Mouse (Mus musculus): ENCODE measurements around the gene Phospho1. TPM values are rescaled to one million over a fixed set of nuclear protein-coding genes. Genes with fewer than 3 reads are reported as not detected.
A peak's percentile ranks its signal among the peaks of the same experiment; 100 is the strongest.

The Phospho1 gene
- total and polyA plus RNA-seq, 3 experiments: 7.4 to 236 (median 43.0) TPM

DNA sequence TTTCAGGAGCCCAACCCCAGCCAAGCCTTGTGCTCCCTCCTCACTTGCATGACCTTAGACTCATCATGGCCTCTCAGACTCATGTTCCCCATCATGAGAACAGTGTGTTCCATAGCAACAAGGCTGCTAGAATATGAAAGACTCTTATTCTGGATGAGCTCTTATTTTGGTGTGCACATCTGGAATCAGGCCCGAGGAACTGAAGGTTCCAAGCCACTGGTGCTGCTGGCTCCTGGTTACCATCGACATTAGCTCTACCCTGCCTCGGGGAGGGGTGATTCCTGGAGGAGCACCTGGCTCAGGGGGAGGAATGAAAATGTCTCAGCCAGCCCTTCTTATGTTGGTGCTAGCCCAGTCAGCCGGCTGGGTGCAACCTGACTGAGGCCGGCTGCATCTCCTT is 9.4 kb upstream of the Phospho1 start:
- Histone ChIP-seq H3K36me3 (replicated peaks) (no peaks in the 10 kb centered on the region), H3K27me3 (ENCODE audit: insufficient read depth, low read length) (no peaks in the 10 kb centered on the region; the same call in 1 of the 2 replicates)

GRCm38 (mm10) chr11:95815412-95815811 is 8.9 kb upstream of the Phospho1 start:
- TF ChIP-seq GATA1 (IDR thresholded peaks at IDR 0.05; ENCODE audit: borderline replicate concordance, low read length): no peak
- TF ChIP-seq TAL1 (conservative IDR thresholded peaks at IDR 0.05; ENCODE audit: low read depth, low read length): no peak
- TF ChIP-seq POLR2AphosphoS5 (IDR thresholded peaks at IDR 0.05; ENCODE audit: insufficient replicate concordance, low read depth, low read length): no peak
- no peak for TF ChIP-seq CTCF (IDR thresholded peaks at IDR 0.05; ENCODE audit: low read depth, low read length)
- TF ChIP-seq GATA2 (IDR thresholded peaks at IDR 0.05; ENCODE audit: borderline replicate concordance, low read depth, low read length): no peak
- DNase-seq (ENCODE audit: low spot score) (no peak), ATAC-seq (ENCODE audit: extremely low read depth, insufficient number of reproducible peaks, low FRiP score, poor library complexity, severe bottlenecking) (no peak)
- Histone ChIP-seq H3K9me3 (replicated peaks) (no peaks in the 10 kb centered on the region), H3K4me3 (ENCODE audit: low read depth, low read length) (no peak overlapping the region), H3K36me3 (replicated peaks) (no peaks in the 10 kb centered on the region), H3K27me3 (ENCODE audit: insufficient read depth, low read length) (no peaks in the 10 kb centered on the region; the same call in 1 of the 2 replicates), H3K4me1 (ENCODE audit: insufficient read depth, low read depth, low read length) (peaks cover 17% of the 10 kb centered on the region)

More for the DNA sequence above, 9.4 kb upstream of the Phospho1 start:
- TF ChIP-seq POLR2AphosphoS5 (IDR thresholded peaks at IDR 0.05; ENCODE audit: insufficient replicate concordance, low read depth, low read length) (no peak), CTCF (IDR thresholded peaks at IDR 0.05; ENCODE audit: low read depth, low read length) (no peak), TAL1 (conservative IDR thresholded peaks at IDR 0.05; ENCODE audit: low read depth, low read length) (no peak), GATA1 (IDR thresholded peaks at IDR 0.05; ENCODE audit: borderline replicate concordance, low read length) (no peak), GATA2 (IDR thresholded peaks at IDR 0.05; ENCODE audit: borderline replicate concordance, low read depth, low read length) (no peak)
- Histone ChIP-seq H3K4me3 (ENCODE audit: low read depth, low read length) (no peak overlapping the region), H3K9me3 (replicated peaks) (no peaks in the 10 kb centered on the region), H3K4me1 (ENCODE audit: insufficient read depth, low read depth, low read length) (peaks cover 22% of the 10 kb centered on the region)
- ATAC-seq (ENCODE audit: extremely low read depth, insufficient number of reproducible peaks, low FRiP score, poor library complexity, severe bottlenecking) (no peak), DNase-seq (ENCODE audit: low spot score) (no peak)

DNA sequence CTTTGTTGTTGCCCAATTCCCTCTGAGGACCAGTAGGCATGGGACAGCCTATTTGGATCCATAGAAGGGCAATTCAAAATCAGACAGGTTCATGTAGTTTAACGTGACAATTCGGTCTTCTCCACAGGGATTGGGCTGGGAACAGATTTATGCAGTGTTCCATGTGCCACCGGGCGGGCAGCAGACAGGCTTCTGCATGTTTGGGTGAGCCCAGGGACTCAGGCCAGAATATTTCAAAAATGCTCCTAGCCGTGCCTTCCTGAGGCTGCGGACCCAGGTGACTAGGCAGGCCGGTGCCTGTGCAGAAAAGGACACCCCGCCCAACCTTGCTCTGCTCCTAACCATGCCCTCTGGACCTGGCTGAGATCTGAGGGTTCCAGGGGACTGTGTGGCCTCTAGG is 5.2 kb upstream of the Phospho1 start:
- H3K36me3 ChIP-seq (replicated peaks): no peaks in the 10 kb centered on the region
- H3K9me3 ChIP-seq (replicated peaks): no peaks in the 10 kb centered on the region
- ATAC-seq (ENCODE audit: extremely low read depth, insufficient number of reproducible peaks, low FRiP score, poor library complexity, severe bottlenecking) (no peak), DNase-seq (ENCODE audit: low spot score) (no peak)
- peaks cover 21% of the 10 kb centered on the region for H3K4me1 ChIP-seq (ENCODE audit: insufficient read depth, low read depth, low read length)
- H3K4me3 ChIP-seq (ENCODE audit: low read depth, low read length): no peak overlapping the region
- TF ChIP-seq CTCF (IDR thresholded peaks at IDR 0.05; ENCODE audit: low read depth, low read length): no peak
- no peak for TF ChIP-seq TAL1 (conservative IDR thresholded peaks at IDR 0.05; ENCODE audit: low read depth, low read length)
- no peak for TF ChIP-seq POLR2AphosphoS5 (IDR thresholded peaks at IDR 0.05; ENCODE audit: insufficient replicate concordance, low read depth, low read length)
- no peak for TF ChIP-seq GATA2 (IDR thresholded peaks at IDR 0.05; ENCODE audit: borderline replicate concordance, low read depth, low read length)
- TF ChIP-seq GATA1 (IDR thresholded peaks at IDR 0.05; ENCODE audit: borderline replicate concordance, low read length): no peak
- H3K27me3 ChIP-seq (ENCODE audit: insufficient read depth, low read length): no peaks in the 10 kb centered on the region; the same call in 1 of the 2 replicates

GRCm38 (mm10) chr11:95821511-95821910 is 2.8 kb upstream of the Phospho1 start:
- TF ChIP-seq GATA1 (IDR thresholded peaks at IDR 0.05; ENCODE audit: borderline replicate concordance, low read length): no peak
- DNase-seq (ENCODE audit: low spot score) (no peak), ATAC-seq (ENCODE audit: extremely low read depth, insufficient number of reproducible peaks, low FRiP score, poor library complexity, severe bottlenecking) (no peak)
- Histone ChIP-seq H3K36me3 (replicated peaks) (no peaks in the 10 kb centered on the region), H3K4me3 (ENCODE audit: low read depth, low read length) (no peak overlapping the region), H3K4me1 (ENCODE audit: insufficient read depth, low read depth, low read length) (peaks cover 40% of the 10 kb centered on the region), H3K9me3 (replicated peaks) (no peaks in the 10 kb centered on the region), H3K27me3 (ENCODE audit: insufficient read depth, low read length) (no peaks in the 10 kb centered on the region; the same call in 1 of the 2 replicates)

DNA sequence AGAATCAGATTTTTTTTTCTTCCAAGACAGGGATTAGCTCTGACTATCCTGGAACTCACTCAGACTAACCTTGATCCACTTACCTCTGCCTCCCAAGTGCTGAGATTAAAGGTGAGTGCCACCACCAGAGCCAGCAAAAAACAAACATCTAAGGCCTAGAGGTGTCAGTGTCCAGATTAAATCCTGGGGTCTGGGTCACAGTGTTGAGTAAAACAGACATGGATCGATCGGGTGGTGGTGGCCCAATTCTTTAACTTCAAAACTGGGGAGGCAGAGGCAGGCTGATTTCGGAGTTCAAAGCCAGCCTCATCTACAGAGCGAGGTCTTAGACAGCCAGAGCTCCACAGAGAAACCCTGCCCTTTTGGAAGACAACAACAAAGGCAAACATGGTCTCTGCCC is 1.9 kb upstream of the Phospho1 start:
- no peak overlapping the region for H3K4me3 ChIP-seq (ENCODE audit: low read depth, low read length)
- H3K36me3 ChIP-seq (replicated peaks): no peaks in the 10 kb centered on the region
- H3K9me3 ChIP-seq (replicated peaks): no peaks in the 10 kb centered on the region
- ATAC-seq (ENCODE audit: extremely low read depth, insufficient number of reproducible peaks, low FRiP score, poor library complexity, severe bottlenecking) (no peak), DNase-seq (ENCODE audit: low spot score) (no peak)
- TF ChIP-seq CTCF (IDR thresholded peaks at IDR 0.05; ENCODE audit: low read depth, low read length): no peak
- TF ChIP-seq GATA2 (IDR thresholded peaks at IDR 0.05; ENCODE audit: borderline replicate concordance, low read depth, low read length): no peak
- no peak for TF ChIP-seq TAL1 (conservative IDR thresholded peaks at IDR 0.05; ENCODE audit: low read depth, low read length)
- no peak for TF ChIP-seq POLR2AphosphoS5 (IDR thresholded peaks at IDR 0.05; ENCODE audit: insufficient replicate concordance, low read depth, low read length)
- no peak for TF ChIP-seq GATA1 (IDR thresholded peaks at IDR 0.05; ENCODE audit: borderline replicate concordance, low read length)
- peaks cover 49% of the 10 kb centered on the region for H3K4me1 ChIP-seq (ENCODE audit: insufficient read depth, low read depth, low read length)
- no peaks in the 10 kb centered on the region; the same call in 1 of the 2 replicates for H3K27me3 ChIP-seq (ENCODE audit: insufficient read depth, low read length)

DNA sequence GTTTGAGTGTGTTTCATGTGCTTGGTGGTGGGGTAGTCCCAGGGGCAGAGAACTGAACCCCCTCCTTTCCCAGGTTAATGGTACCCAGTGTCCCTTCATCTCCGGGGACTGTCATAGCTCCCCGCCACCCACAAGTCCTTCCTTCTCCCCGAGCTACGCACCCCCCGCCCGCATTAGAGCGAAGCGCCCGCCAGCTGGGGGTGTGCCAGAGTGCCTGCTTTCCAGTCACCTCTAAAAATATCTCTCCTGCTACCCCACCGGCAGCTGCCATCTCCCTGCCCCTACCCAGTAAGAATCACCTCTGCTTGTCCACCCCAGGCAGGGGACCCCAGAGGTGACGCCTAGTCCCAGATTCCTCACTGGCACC is 561 bp downstream of the Phospho1 start:
- no peaks in the 10 kb centered on the region for H3K27me3 ChIP-seq (ENCODE audit: insufficient read depth, low read length)
- no peak for ATAC-seq (ENCODE audit: extremely low read depth, insufficient number of reproducible peaks, low FRiP score, poor library complexity, severe bottlenecking)
- peaks cover 21% of the 10 kb centered on the region for H3K36me3 ChIP-seq (replicated peaks)
- H3K9me3 ChIP-seq (replicated peaks): no peaks in the 10 kb centered on the region
- peak; percentile 30 for DNase-seq (ENCODE audit: low spot score)
- TF ChIP-seq GATA2 (IDR thresholded peaks at IDR 0.05; ENCODE audit: borderline replicate concordance, low read depth, low read length): no peak
- TF ChIP-seq GATA1 (IDR thresholded peaks at IDR 0.05; ENCODE audit: borderline replicate concordance, low read length): no peak
- TF ChIP-seq TAL1 (conservative IDR thresholded peaks at IDR 0.05; ENCODE audit: low read depth, low read length): no peak
- no peak for TF ChIP-seq CTCF (IDR thresholded peaks at IDR 0.05; ENCODE audit: low read depth, low read length)
- no peak for TF ChIP-seq POLR2AphosphoS5 (IDR thresholded peaks at IDR 0.05; ENCODE audit: insufficient replicate concordance, low read depth, low read length)
- H3K4me3 ChIP-seq (ENCODE audit: low read depth, low read length): peak overlapping the region; percentile 88
- H3K4me1 ChIP-seq (ENCODE audit: insufficient read depth, low read depth, low read length): peaks cover 73% of the 10 kb centered on the region

All from G1E (cell line).